Mouse (Mus musculus) MEL (cell line): ENCODE measurements around the gene Shh.

Source experiments
- CHD2 ChIP-seq: IDR thresholded peaks from 2 replicates; pipeline ENCODE4 v1.6.1; 2011; ENCODE audit warnings: low read length, improper control_type of control experiment
- CTCF ChIP-seq, 3 experiments: IDR thresholded peaks in 2 of 3; conservative IDR thresholded peaks in 1 of 3; 2 replicates each; pipeline ENCODE4 v1.5.1; 2011 to 2012; ENCODE audit warnings: low read length in 3 of 3, low read depth in 2 of 3, mild to moderate bottlenecking in 2 of 3, improper control_type of control experiment in 1 of 3, inconsistent platforms in 1 of 3, mixed read lengths in 1 of 3, moderate library complexity in 1 of 3; ENCODE audit not compliant: control insufficient read depth in 1 of 3, insufficient read depth in 1 of 3, poor library complexity in 1 of 3, severe bottlenecking in 1 of 3
- EP300 ChIP-seq, 2 experiments: IDR thresholded peaks; 2 replicates each; pipeline ENCODE4 v1.6.1; 2011; ENCODE audit warnings: improper control_type of control experiment in 2 of 2, low read length in 2 of 2, low read depth in 1 of 2, mild to moderate bottlenecking in 1 of 2
- ETS1 ChIP-seq: IDR thresholded peaks from 2 replicates; pipeline ENCODE4 v1.6.1; 2012; ENCODE audit warnings: low read depth, mild to moderate bottlenecking, inconsistent platforms, low read length, improper control_type of control experiment, moderate library complexity
- MAX ChIP-seq: IDR thresholded peaks from 2 replicates; pipeline ENCODE4 v1.6.1; 2011; ENCODE audit warnings: low read length, improper control_type of control experiment
- MEF2A ChIP-seq: IDR thresholded peaks from 2 replicates; pipeline ENCODE4 v1.6.1; 2014; ENCODE audit warnings: low read depth, mild to moderate bottlenecking, inconsistent platforms, low read length, improper control_type of control experiment; ENCODE audit not compliant: poor library complexity, insufficient replicate concordance, severe bottlenecking; ENCODE audit errors: extremely low read depth
- POLR2A ChIP-seq, 2 experiments: IDR thresholded peaks; 2 replicates each; pipeline ENCODE4 v1.6.1; 2011 to 2012; ENCODE audit warnings: low read length in 2 of 2, mild to moderate bottlenecking in 2 of 2, control low read depth in 1 of 2, improper control_type of control experiment in 1 of 2, low read depth in 1 of 2, moderate library complexity in 1 of 2; ENCODE audit not compliant: control insufficient read depth in 1 of 2, insufficient read depth in 1 of 2, poor library complexity in 1 of 2
- POLR2AphosphoS2 ChIP-seq: IDR thresholded peaks from 2 replicates; pipeline ENCODE4 v1.6.1; 2011; ENCODE audit warnings: low read length, improper control_type of control experiment
- SMC3 ChIP-seq: IDR thresholded peaks from 2 replicates; pipeline ENCODE4 v1.6.1; 2011; ENCODE audit warnings: low read depth, low read length, improper control_type of control experiment
- ZC3H11A ChIP-seq: IDR thresholded peaks from 2 replicates; pipeline ENCODE4 v1.6.1; 2012; ENCODE audit warnings: low read depth, mild to moderate bottlenecking, inconsistent platforms, low read length, improper control_type of control experiment
- ZKSCAN1 ChIP-seq: IDR thresholded peaks from 2 replicates; pipeline ENCODE4 v1.6.1; 2012; ENCODE audit warnings: low read depth, mild to moderate bottlenecking, inconsistent platforms, low read length, improper control_type of control experiment, moderate library complexity

- no peak for TF ChIP-seq POLR2A (IDR thresholded peaks at IDR 0.05; ENCODE audit: control insufficient read depth in 1 of 2, insufficient read depth in 1 of 2, low read depth in 1 of 2, low read length in 2 of 2, poor library complexity in 1 of 2)
- TF ChIP-seq EP300 (IDR thresholded peaks at IDR 0.05; ENCODE audit: low read depth in 1 of 2, low read length in 2 of 2) = no peak
- no peak for TF ChIP-seq CTCF (IDR thresholded peaks at IDR 0.05 in 2 of 3, conservative IDR thresholded peaks at IDR 0.05 in 1 of 3; ENCODE audit: control insufficient read depth in 1 of 3, insufficient read depth in 1 of 3, low read depth in 2 of 3, low read length in 3 of 3, poor library complexity in 1 of 3, severe bottlenecking in 1 of 3)
- TF ChIP-seq POLR2AphosphoS2 = no peak
- no peak for TF ChIP-seq ZC3H11A
- TF ChIP-seq CHD2 = no peak
- no peak for TF ChIP-seq MAX
- TF ChIP-seq MEF2A = no peak
- no peak for TF ChIP-seq ZKSCAN1
- no peak for TF ChIP-seq ETS1
- TF ChIP-seq SMC3 = no peak
Observed at GRCm38 (mm10) chr5:28456366-28456765, 10.7 kb downstream of the Shh start.
